Mouse (Mus musculus) monocyte, adult 5-6 weeks (primary cell): Measurements from ENCODE around the gene Acbd4. TPM values are rescaled to one million over a fixed set of nuclear protein-coding genes. Genes with fewer than 3 reads are reported as not detected.

Experiments
- ATAC-seq: fragments of 153-309, 156-312 bp; replicated peaks from 2 replicates; pipeline ENCODE4 v1.8.0; 2017; ENCODE audit warnings: mild to moderate bottlenecking; ENCODE audit not compliant: low TSS enrichment, insufficient number of reproducible peaks, severe bottlenecking, poor library complexity, low FRiP score
- total RNA-seq: library from RNA; stranded (forward); fragments of 200-1000, 200-491, 200-594 nt; gene quantifications from 3 replicates; pipeline ENCODE4 v1.2.3, GENCODE M21; 2017

Acbd4 gene
- total RNA-seq, 1 experiment from 2014 or later = 21.8 TPM

DNA sequence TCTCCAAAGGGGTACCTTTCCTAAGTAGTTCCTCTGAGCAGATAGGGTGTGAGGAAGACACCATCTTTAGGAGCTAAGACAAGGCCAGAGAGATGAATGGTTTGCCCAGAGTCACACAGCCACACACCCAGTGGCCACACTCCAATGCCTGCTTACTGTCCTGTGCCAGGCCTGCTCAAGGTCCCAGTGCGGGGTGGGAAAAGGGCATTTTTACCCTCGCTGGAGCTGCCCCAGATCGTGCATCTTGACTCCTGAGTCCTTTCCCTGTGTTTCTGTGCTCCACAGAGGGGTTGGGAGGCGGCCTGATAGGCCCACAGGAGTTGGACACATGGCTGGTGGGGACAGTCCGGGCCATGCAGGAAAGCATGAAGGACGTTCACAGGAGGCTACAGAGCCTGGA, 4.3 kb downstream of the Acbd4 start:
- ATAC-seq = no peak

DNA sequence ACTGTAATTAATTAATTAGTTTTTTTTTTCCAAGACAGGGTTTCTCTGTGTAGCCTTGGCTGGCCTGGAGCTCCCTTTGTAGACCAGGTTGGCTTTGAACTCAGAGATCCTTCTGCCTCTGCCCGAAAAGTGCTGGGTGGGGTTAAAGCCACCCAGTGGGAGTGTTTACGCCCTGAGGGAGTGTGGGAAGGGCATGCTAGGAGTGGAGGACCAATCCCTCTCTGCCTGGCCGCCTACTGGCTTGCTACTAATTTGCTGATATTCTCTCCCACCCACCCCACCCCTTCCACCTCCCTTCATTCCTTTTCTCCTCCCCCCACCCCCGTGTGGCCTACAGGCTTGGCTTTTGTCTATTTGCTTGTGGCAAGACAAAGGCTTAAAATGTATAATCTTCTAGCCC, 4.9 kb downstream of the Acbd4 start:
- ATAC-seq = no peak

DNA sequence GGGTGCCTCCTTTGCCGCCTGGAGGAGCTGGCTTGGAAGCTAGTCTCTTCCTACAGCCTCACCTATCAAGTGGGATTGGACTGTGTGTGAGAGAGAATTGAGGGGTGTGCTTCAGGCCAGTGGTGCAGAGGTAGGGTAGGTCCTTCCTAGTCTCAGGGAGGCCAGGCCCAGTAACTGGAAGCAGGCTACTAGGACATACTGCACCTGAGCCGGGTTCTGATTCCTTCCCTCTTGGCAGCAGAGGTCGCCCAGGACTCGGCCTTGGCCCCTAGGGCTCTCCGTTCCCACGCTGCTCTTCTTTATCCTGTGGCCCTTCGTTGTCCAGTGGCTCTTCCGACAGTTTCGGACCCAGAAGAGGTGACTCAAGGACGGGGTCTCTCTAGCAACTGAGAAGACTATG, 9.8 kb downstream of the Acbd4 start:
- no peak for ATAC-seq

DNA sequence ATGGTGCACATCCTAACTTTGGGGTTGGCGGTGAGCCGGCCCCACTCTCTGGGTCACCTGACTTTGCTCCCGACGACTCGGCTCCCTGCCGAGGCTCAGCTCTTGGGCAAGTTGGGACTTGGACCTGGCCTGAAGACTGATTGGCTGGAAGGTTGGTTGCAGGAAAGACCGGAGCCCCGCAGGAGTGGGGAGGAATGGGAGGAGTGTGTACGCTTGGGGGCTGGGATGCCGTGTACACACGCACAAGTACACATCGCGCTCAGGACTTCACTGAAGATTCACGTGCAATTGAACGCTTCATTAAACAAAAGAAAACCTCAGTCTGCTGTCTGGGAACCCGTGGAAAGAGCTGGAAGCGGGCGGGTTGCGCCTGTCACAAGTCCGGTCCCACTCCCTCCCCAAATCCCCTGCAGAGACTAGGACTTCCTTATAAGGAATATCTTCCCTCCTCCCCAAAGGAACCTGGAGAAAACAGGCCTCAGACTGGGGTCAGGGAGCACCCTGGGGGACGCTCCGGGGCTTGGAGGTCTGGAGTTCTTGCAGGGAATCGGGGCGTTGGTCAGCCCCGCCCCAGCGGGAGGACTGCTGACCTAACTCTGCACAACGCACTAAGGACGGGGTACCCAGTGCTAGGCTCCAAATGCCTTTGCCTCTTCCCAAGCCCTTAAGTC, 10.5 kb downstream of the Acbd4 start:
- ATAC-seq = no peak

- ATAC-seq = no peak
These were observed 11.1 kb downstream of the Acbd4 start for GRCm38 (mm10) chr11:103112552-103112912.

DNA sequence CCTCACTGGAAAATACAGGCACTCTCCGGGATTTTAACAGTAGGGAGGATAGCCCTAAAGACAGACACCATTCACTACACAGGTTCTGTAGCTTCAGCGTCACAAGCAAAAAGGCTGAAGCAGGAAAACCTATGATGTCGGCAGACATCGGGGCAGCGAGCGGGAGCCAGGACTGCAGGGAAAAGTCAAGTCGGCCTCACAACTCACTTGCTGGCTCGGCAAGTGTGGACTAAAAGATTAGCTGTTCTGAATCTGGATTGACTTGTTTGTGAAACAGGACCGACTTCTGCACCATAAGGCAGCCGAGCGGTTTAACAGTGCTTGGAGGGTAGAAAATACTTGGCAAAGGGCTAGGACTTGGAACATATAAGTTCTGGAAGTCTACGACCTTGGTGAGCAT, 11.5 kb downstream of the Acbd4 start:
- ATAC-seq = no peak

DNA sequence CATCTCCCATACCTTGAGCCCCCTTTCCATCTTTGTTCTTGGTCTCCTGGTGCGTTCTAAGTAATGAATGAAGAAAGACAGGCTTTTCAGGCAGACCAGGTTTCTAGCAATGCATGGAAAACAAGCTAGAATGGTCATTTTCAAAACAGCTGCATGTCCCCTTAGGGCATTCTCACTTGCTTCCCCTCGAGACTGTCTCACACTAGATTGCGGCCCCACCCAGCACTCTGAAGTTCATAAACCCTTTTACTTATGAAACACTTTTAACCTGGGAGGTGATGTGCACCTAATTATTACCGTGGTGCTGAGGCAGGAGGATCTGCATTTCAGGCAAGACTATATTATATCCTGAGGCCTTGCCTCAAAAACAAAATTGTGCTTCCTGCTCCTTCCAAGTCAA, 12.3 kb downstream of the Acbd4 start:
- ATAC-seq = no peak

- no peak for ATAC-seq
These were observed 12.9 kb downstream of the Acbd4 start for GRCm38 (mm10) chr11:103114270-103114943.

DNA sequence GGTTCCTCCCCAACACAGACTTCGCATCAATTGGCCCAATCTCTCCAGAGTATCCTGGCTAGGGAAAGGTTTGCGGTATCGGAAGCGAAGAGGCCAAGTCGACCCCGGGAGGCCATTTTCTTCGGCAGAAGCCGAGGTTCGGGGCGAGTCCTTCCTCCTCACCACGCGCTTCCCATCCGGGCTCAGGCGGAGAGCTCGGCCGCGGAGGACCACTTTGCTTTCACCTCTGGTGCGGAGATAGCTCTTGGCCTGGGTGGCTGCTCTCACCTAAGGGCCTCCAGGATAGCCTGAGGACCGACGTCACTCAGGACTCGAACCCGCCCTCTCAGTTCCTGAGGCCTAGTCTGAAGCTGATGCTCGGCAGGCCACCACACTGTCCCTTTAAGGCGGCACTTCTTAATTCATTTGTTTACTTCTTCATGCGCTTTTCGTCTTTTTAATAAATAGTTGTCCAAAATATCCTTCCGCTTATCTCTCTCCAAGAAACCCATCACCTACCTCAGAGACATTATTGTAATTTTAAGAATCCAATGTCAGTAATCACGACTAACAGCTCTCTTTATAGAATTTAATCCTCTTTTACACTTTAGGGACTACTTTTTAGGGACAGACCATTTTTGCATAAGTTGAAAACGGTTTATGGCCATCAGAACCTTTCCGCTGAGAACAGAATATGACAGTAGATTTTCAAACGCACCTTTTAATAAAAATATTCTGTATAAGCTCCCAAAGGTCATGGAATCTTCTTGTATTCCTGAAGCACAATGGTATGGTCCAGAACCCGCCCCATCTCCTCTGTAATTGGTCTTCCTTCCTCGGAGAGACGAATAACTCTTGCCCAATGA, 13.9 kb downstream of the Acbd4 start:
- peak; percentile 41 for ATAC-seq

DNA sequence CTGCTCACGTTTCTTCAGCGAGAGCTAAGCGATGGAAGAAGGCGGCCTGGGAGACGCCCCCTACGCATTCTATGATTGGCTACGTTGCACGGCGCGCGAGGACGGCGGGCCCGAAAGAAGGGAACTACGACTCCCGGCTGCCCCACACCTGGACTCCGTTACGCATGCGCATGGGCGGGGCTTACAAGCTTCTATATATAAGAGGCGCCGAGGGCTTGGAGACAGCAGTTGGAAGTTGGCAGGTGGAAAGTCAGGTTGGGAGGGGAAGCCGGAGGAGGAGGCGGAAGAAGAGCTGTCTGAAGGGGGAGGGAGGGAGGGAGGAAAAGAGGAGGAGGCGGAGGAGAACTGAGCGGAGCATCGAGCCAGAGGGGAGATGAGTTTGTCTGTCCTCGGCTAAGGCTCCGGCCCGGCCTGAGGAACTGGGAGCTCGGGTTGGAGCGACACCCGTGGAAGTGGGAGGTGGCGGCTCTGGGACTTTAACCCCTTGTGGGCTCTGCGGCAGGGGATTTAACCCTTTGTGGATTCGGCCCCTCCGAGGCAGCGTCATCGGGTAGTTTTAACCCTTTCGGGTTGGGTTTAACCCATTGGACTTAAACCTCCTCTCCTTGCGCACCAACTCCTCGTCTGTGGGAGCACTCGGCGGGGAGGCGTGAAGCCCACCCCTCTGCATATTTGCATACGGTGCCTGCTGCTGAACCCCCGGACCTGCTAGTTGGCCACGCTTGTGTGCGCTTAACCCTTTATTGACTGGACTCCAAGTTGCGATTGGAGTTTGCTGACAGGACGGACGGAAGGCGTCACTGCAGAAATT, 14.7 kb downstream of the Acbd4 start, which contains the start of gene Hexim1:
Gene Hexim1 (plus strand): TSS at position 224 of the 811 bp plus-strand sequence.
- ATAC-seq = peak; percentile 91

- ATAC-seq = peak; percentile 22; the same call in 1 of the 2 replicates
These were observed 15.6 kb downstream of the Acbd4 start for GRCm38 (mm10) chr11:103116959-103117590.

DNA sequence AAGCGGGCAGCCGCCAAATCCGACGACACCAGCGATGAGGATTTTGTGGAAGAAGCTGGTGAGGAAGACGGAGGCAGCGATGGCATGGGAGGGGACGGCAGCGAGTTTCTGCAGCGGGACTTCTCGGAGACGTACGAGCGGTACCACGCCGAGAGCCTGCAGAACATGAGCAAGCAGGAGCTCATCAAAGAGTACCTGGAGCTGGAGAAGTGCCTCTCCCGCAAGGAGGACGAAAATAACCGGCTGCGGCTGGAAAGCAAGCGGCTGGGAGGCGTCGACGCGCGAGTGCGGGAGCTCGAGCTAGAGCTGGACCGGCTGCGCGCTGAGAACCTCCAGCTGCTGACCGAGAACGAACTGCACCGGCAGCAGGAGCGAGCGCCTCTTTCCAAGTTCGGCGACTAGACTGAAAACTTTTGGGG, 16.1 kb downstream of the Acbd4 start:
- ATAC-seq = no peak

DNA sequence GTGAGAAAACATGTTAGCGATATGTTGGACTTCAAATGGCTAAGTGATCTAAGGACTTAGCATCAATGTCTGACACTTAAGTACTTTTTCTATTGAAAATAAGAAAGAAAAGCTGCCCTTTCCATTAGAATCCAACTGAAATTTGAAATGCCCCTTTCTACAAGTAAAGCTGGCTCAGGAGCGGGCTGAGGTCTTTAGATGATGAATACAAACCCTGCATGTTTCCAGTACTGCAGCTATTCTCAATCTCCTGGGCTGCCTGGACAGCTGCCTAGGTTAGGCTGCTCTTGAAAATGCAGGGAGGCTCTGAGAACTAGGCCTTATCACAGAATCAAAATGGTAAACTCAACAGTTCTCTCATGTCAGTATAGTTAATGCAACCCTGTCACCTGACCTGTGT, 17.4 kb downstream of the Acbd4 start:
- ATAC-seq = no peak

DNA sequence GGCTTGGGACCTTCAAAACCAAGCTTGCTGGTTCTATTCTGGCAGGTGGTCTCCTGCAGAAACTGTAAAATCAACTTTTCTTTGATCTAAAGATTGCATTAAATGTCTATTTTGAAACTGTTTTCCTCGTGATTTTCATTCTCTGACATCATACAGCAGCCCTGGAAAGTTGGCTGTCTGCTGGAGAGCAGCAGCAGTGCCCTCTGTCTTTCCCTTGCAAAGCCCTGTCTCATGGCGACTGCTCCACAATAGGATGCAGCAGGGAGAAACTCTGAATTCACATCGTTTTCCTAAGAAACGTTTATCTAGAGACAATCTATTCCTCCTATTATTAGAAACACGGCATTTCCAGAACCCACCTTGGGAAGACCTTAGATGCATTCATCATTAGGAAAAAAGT, 18.1 kb downstream of the Acbd4 start:
- no peak for ATAC-seq

DNA sequence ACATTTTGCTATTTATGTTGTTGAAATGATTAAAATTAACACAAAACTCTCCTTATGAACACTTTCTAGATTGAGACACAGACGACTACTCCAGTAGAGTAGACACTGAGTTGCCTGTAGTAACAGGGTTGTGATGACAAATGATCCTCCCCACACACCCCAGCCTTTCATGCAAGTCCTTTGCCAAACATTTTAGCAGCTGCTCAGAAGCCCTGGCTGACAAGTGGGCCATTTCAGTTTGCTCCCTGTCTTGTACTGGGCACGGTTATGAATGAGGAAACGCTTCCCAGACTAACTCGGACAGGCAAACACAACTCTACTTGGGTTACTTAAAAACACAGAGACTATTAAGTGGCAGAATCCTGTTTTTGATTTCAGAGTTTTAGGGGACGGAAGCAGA, 18.8 kb downstream of the Acbd4 start:
- no peak for ATAC-seq

- peak; percentile 10 for ATAC-seq
These were observed 30.5 kb downstream of the Acbd4 start, which contains the start of gene Hexim2 for GRCm38 (mm10) chr11:103131701-103132575. Hexim2 (plus strand) TSS chr11:103132429.
